Mouse (Mus musculus) monocyte, adult 5-6 weeks (primary cell): ENCODE measurements around the gene Tssk4. TPM values are rescaled to one million over a fixed set of nuclear protein-coding genes. Genes with fewer than 3 reads are reported as not detected.

Experiments
- ATAC-seq: fragments of 153-309, 156-312 bp; replicated peaks from 2 replicates; pipeline ENCODE4 v1.8.0; 2017; ENCODE audit warnings: mild to moderate bottlenecking; ENCODE audit not compliant: low TSS enrichment, insufficient number of reproducible peaks, severe bottlenecking, poor library complexity, low FRiP score
- total RNA-seq: library from RNA; stranded (forward); fragments of 200-1000, 200-491, 200-594 nt; gene quantifications from 3 replicates; pipeline ENCODE4 v1.2.3, GENCODE M21; 2017

Gene Tssk4
- total RNA-seq, 1 experiment from 2014 or later: not detected

- ATAC-seq: no peak
Observed at GRCm38 (mm10) chr14:55701131-55701530, 51.1 kb downstream of the Tssk4 start.

Other genes starting within 250 kb of the Tssk4 start
- gene Dhrs4, start 171.4 kb upstream of the Tssk4 start, total RNA-seq: 29.7 to 79.0 TPM (median 63.6 TPM) in 3 replicates
- not detected in 3 replicates for gene Carmil3, start 159.5 kb upstream of the Tssk4 start, total RNA-seq
- not detected in 3 replicates for gene Cpne6, start 139.7 kb upstream of the Tssk4 start, total RNA-seq
- not detected in 3 replicates for gene Nrl, start 125.2 kb upstream of the Tssk4 start, total RNA-seq
- gene Pck2, start 109.9 kb upstream of the Tssk4 start, total RNA-seq: 17.3 to 21.1 TPM (median 18.2 TPM) in 3 replicates
- 70.5 to 154 TPM (median 91.7 TPM) in 3 replicates for gene Dcaf11, start 90.2 kb upstream of the Tssk4 start, total RNA-seq
- 1.7 to 11.4 TPM in 2 of 3 replicates, not detected in the other for gene A730061H03Rik, start 89.8 kb upstream of the Tssk4 start, total RNA-seq
- not detected in 3 replicates for gene Fitm1, start 74.6 kb upstream of the Tssk4 start, total RNA-seq
- 318 to 422 TPM (median 336 TPM) in 3 replicates for gene Psme1, start 72.1 kb upstream of the Tssk4 start, total RNA-seq
- gene Emc9, start 64.9 kb upstream of the Tssk4 start, total RNA-seq: 10.5 to 13.0 TPM (median 12.1 TPM) in 3 replicates
- gene Psme2, start 59.1 kb upstream of the Tssk4 start, total RNA-seq: 275 to 334 TPM (median 300 TPM) in 3 replicates
- 25.1 to 38.5 TPM (median 38.4 TPM) in 3 replicates for gene Rnf31, start 58.5 kb upstream of the Tssk4 start, total RNA-seq
- 76.6 to 92.0 TPM (median 77.4 TPM) in 3 replicates for gene Irf9, start 46.6 kb upstream of the Tssk4 start, total RNA-seq
- gene Rec8, start 32.1 kb upstream of the Tssk4 start, total RNA-seq: 3.1 to 4.4 TPM (median 3.4 TPM) in 3 replicates
- gene Ipo4, start 14.2 kb upstream of the Tssk4 start, total RNA-seq: 3.7 to 13.4 TPM (median 11.8 TPM) in 3 replicates
- 1.9 to 2.0 TPM in 2 of 3 replicates, not detected in the other for gene Gm49378, start 12.3 kb upstream of the Tssk4 start, total RNA-seq
- gene Tm9sf1, start 6.4 kb upstream of the Tssk4 start, total RNA-seq: 49.4 to 58.5 TPM (median 55.5 TPM) in 3 replicates
- 41.8 to 53.9 TPM (median 42.8 TPM) in 3 replicates for gene Mdp1, start 10.3 kb downstream of the Tssk4 start, total RNA-seq
- gene Gmpr2, start 21.8 kb downstream of the Tssk4 start, total RNA-seq: 24.7 to 33.1 TPM (median 25.6 TPM) in 3 replicates
- 224 to 272 TPM (median 230 TPM) in 3 replicates for gene Nedd8, start 21.9 kb downstream of the Tssk4 start, total RNA-seq
- 42.6 to 96.3 TPM (median 46.5 TPM) in 3 replicates for gene Tinf2, start 31.6 kb downstream of the Tssk4 start, total RNA-seq
- 0.49 to 4.7 TPM (median 1.5 TPM) in 3 replicates for gene Tgm1, start 63.7 kb downstream of the Tssk4 start, total RNA-seq
- gene Rabggta, start 72.1 kb downstream of the Tssk4 start, total RNA-seq: 19.8 to 29.6 TPM (median 20.8 TPM) in 3 replicates
- gene Dhrs1, start 95.5 kb downstream of the Tssk4 start, total RNA-seq: 23.7 to 32.1 TPM (median 30.6 TPM) in 3 replicates
- gene Nop9, start 95.5 kb downstream of the Tssk4 start, total RNA-seq: 11.9 to 15.0 TPM (median 13.8 TPM) in 3 replicates
- gene Cideb, start 108.3 kb downstream of the Tssk4 start, total RNA-seq: 1.0 to 1.3 TPM in 2 of 3 replicates, not detected in the other
- gene Ltb4r2, start 111.2 kb downstream of the Tssk4 start, total RNA-seq: 0.10 to 1.2 TPM (median 0.29 TPM) in 3 replicates
- 14.5 to 27.0 TPM (median 18.8 TPM) in 3 replicates for gene Ltb4r1, start 115.8 kb downstream of the Tssk4 start, total RNA-seq
- gene Adcy4, start 133.9 kb downstream of the Tssk4 start, total RNA-seq: 2.2 to 4.2 TPM (median 2.5 TPM) in 3 replicates
- gene Ripk3, start 138.7 kb downstream of the Tssk4 start, total RNA-seq: 18.7 to 37.5 TPM (median 30.9 TPM) in 3 replicates
- gene Nfatc4, start 173.0 kb downstream of the Tssk4 start, total RNA-seq: not detected in 3 replicates
- 0.10 to 0.75 TPM (median 0.49 TPM) in 3 replicates for gene Nynrin, start 203.8 kb downstream of the Tssk4 start, total RNA-seq
- 0.38 TPM in 1 of 3 replicates, not detected in the others for gene Cbln3, start 234.2 kb downstream of the Tssk4 start, total RNA-seq
- gene Khnyn, start 234.8 kb downstream of the Tssk4 start, total RNA-seq: 72.1 to 108 TPM (median 80.9 TPM) in 3 replicates